Mouse (Mus musculus) urinary bladder, postnatal 0 days (tissue): ENCODE data around the gene Pdcd4. TPM values are rescaled to one million over a fixed set of nuclear protein-coding genes. Genes with fewer than 3 reads are reported as not detected.

Experiments used
- polyA plus RNA-seq: library from polyadenylated mRNA; unstranded; fragments of >200 nt; fragmentation: Nextera tagmentation; extraction: Ambion mirVana; gene quantifications from 2 replicates; pipeline ENCODE4 v1.2.1, GENCODE M21; 2015

Gene Pdcd4
- 50.7 and 51.8 TPM in 2 replicates for polyA plus RNA-seq

DNA sequence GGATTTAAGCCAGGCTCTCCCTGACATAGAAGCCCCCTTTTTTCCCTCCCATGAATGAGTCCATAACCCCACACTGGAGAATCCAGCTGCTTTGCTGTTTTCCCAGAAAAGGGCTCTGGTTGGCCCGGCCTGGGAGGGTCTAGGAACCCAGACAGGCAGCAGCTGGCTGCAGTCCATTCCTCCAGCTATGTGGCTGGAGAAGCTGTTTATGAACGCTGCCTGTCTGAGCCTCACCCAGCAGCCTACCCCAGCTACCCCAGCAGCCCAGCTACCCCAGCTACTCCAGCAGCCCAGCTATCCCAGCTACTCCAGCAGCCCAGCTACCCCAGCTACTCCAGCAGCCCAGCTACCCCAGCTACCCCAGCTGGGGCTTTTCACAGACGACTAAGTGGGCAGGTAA, at the start of gene Pdcd4:
Gene Pdcd4, plus strand, starts transcription at position 171 of the 400 bp plus-strand sequence.

GRCm38 (mm10) chr19:53943802-53944785, 52.1 kb downstream of the Pdcd4 start, which contains the start of the genes Shoc2 and Bbip1:
Shoc2 (plus strand) TSS chr19:53944306.
Bbip1 (minus strand) TSS chr19:53944627.

Other genes with a start within 250 kb of the Pdcd4 start
- 1.1 and 1.6 TPM in 2 replicates for gene Rbm20, start 214.9 kb upstream of the Pdcd4 start, polyA plus RNA-seq
- gene Shoc2, start 52.1 kb downstream of the Pdcd4 start, polyA plus RNA-seq, result 28.1 and 39.2 TPM in 2 replicates
- gene Bbip1, start 52.4 kb downstream of the Pdcd4 start, polyA plus RNA-seq, result 62.4 and 70.7 TPM in 2 replicates
- gene Adra2a, start 151.9 kb downstream of the Pdcd4 start, polyA plus RNA-seq, result 0.04 TPM in 1 of 2 replicates, not detected in the other